Mouse (Mus musculus) forebrain, postnatal 0 days (tissue): Measurements from ENCODE around the gene Dnajc5. TPM values are rescaled to one million over a fixed set of nuclear protein-coding genes. Genes with fewer than 3 reads are reported as not detected.

Experiments
- ATAC-seq: fragments of 200-750 bp; cut with Nextera tagmentation; 2 replicates; pipeline ENCODE4 v1.8.0; 2017; ENCODE audit warnings: mild to moderate bottlenecking, moderate library complexity
- DNase-seq: peaks from one replicate; pipeline ENCODE4 v3.0.0-alpha.2; 2015
- H3K27ac ChIP-seq: fragments of 300-500 bp; sonication (generic); 2 replicates; pipeline ENCODE4 v1.5.1; 2014; ENCODE audit warnings: low read depth, mild to moderate bottlenecking, antibody characterized with exemption, low read length, moderate library complexity, mixed read lengths
- H3K27me3 ChIP-seq: fragments of 300-500 bp; sonication (generic); 2 replicates; pipeline ENCODE4 v1.6.1; 2014; ENCODE audit warnings: mild to moderate bottlenecking, low read length, mixed read lengths; ENCODE audit not compliant: insufficient read depth
- H3K36me3 ChIP-seq: fragments of 300-500 bp; sonication (generic); 2 replicates; pipeline ENCODE4 v1.6.1; 2014; ENCODE audit warnings: mild to moderate bottlenecking, moderate library complexity; ENCODE audit not compliant: insufficient read depth
- H3K4me1 ChIP-seq: fragments of 300-500 bp; sonication (generic); 2 replicates; pipeline ENCODE4 v1.6.1; 2014; ENCODE audit warnings: antibody characterized with exemption; ENCODE audit not compliant: insufficient read depth
- H3K4me2 ChIP-seq: fragments of 300-500 bp; sonication (generic); 2 replicates; pipeline ENCODE4 v1.6.1; 2014; ENCODE audit warnings: low read depth, mild to moderate bottlenecking, moderate library complexity
- H3K4me3 ChIP-seq: fragments of 300-500 bp; sonication (generic); 2 replicates; pipeline ENCODE4 v1.5.1; 2014; ENCODE audit warnings: low read depth, low read length, mixed read lengths
- H3K9ac ChIP-seq: fragments of 300-500 bp; sonication (generic); 2 replicates; pipeline ENCODE4 v1.6.1; 2014; ENCODE audit warnings: mild to moderate bottlenecking
- H3K9me3 ChIP-seq: fragments of 300-500 bp; sonication (generic); 2 replicates; pipeline ENCODE4 v1.6.1; 2016; ENCODE audit warnings: low read length
- CTCF ChIP-seq: sonication (generic); IDR thresholded peaks from 2 replicates; pipeline ENCODE4 v1.5.1; 2016; ENCODE audit warnings: antibody characterized with exemption, control low read depth, low read depth
- WGBS: fragments of 180-500 bp; shearing (Covaris S2); extraction: QIAGEN DNeasy Blood & Tissue Kit; methylation state at CpG from one replicate; pipeline ENCODE4 v1.1.7; 2014; 5-methylcytosine and 5-hydroxymethylcytosine counted together
- polyA plus RNA-seq: library from polyadenylated mRNA; unstranded; fragments of >200 nt; fragmentation: Nextera tagmentation; extraction: Ambion mirVana; gene quantifications from 2 replicates; pipeline ENCODE4 v1.2.1, GENCODE M21; 2015
- total RNA-seq: library from RNA; depleted of rRNA; stranded (reverse); fragments of >200 nt; gene quantifications from 2 replicates; pipeline ENCODE4 v1.2.3, GENCODE M21; 2014

Dnajc5 gene
- total and polyA plus RNA-seq, 2 experiments from 2014 or later, result 270 to 369 TPM

GRCm38 (mm10) chr2:181572921-181573920 is 52.9 kb downstream of the Dnajc5 start:
- WGBS, result 92% methylated on average over 15 of the region's 15 CpGs
- no peak for ATAC-seq

GRCm38 (mm10) chr2:181573961-181574360 is 53.7 kb downstream of the Dnajc5 start:
- Histone ChIP-seq H3K27ac (no peak overlapping the region), H3K9ac (no peak overlapping the region), H3K4me1 (no peaks in the 10 kb centered on the region), H3K27me3 (no peaks in the 10 kb centered on the region), H3K36me3 (0 out of 2 replicates have a peak, but pooled peaks cover 3% of the 10 kb centered on the region), H3K4me2 (no peak overlapping the region), H3K4me3 (no peak overlapping the region), H3K9me3 (no peaks in the 10 kb centered on the region)
- ATAC-seq (no peak), DNase-seq (no peak)
- 94% methylated on average over 9 of the region's 9 CpGs for WGBS
- TF ChIP-seq CTCF, result no peak

More at GRCm38 (mm10) chr2:181572921-181573920, 52.9 kb downstream of the Dnajc5 start:
- Histone ChIP-seq H3K4me3 (no peak overlapping the region), H3K4me2 (no peak overlapping the region), H3K4me1 (no peaks in the 10 kb centered on the region), H3K9me3 (no peaks in the 10 kb centered on the region), H3K9ac (no peak overlapping the region), H3K36me3 (0 out of 2 replicates have a peak, but pooled peaks cover 3% of the 10 kb centered on the region), H3K27ac (no peak overlapping the region), H3K27me3 (no peaks in the 10 kb centered on the region)
- no peak for DNase-seq
- no peak for TF ChIP-seq CTCF

- TF ChIP-seq CTCF, result no peak
- Histone ChIP-seq H3K4me2 (no peak overlapping the region), H3K27me3 (no peaks in the 10 kb centered on the region), H3K36me3 (0 out of 2 replicates have a peak, but pooled peaks cover 3% of the 10 kb centered on the region), H3K9me3 (no peaks in the 10 kb centered on the region), H3K4me3 (no peak overlapping the region), H3K9ac (no peak overlapping the region), H3K27ac (no peak overlapping the region), H3K4me1 (0 out of 2 replicates have a peak, but pooled peaks cover 1% of the 10 kb centered on the region)
- ATAC-seq (no peak), DNase-seq (no peak)
- 94% methylated on average over 7 of the region's 7 CpGs for WGBS
Measured at GRCm38 (mm10) chr2:181574921-181575545, 54.7 kb downstream of the Dnajc5 start.

GRCm38 (mm10) chr2:181576613-181577012 is 56.3 kb downstream of the Dnajc5 start:
- no peak overlapping the region for H3K4me3 ChIP-seq
- TF ChIP-seq CTCF, result no peak
- DNase-seq, result no peak
- no peak overlapping the region for H3K4me2 ChIP-seq
- 0 out of 2 replicates have a peak, but pooled peaks cover 3% of the 10 kb centered on the region for H3K36me3 ChIP-seq
- no peaks in the 10 kb centered on the region for H3K9me3 ChIP-seq
- H3K27me3 ChIP-seq, result no peaks in the 10 kb centered on the region
- H3K9ac ChIP-seq, result no peak overlapping the region
- H3K27ac ChIP-seq, result no peak overlapping the region
- no peak for ATAC-seq
- peaks cover 9% of the 10 kb centered on the region; the same call in 1 of the 2 replicates for H3K4me1 ChIP-seq
- WGBS, result 88% methylated on average over 2 of the region's 2 CpGs

DNA sequence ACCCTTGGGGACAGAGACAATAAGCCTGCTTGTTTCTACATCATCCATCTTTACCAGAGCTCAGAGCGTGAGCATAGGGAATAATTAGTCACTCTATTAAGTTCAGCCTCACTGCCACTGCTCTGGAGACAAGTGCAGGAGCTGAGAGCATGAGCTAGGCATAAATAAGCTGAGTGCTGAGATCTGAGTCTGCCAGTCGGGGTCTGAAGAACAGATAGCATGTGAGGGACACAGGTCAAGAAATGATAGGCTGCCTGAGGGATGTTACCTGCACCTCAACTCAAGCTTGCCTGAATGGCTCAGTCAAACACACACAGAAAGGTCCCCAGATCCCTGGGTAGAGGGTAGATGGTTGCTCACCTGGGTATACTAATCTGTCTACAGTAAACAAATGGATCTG is 56.8 kb downstream of the Dnajc5 start:
- H3K27me3 ChIP-seq, result no peaks in the 10 kb centered on the region
- DNase-seq, result no peak
- H3K9ac ChIP-seq, result no peak overlapping the region
- peaks cover 9% of the 10 kb centered on the region; the same call in 1 of the 2 replicates for H3K4me1 ChIP-seq
- H3K4me2 ChIP-seq, result no peak overlapping the region
- no peak for TF ChIP-seq CTCF
- no peak overlapping the region for H3K4me3 ChIP-seq
- H3K36me3 ChIP-seq, result 0 out of 2 replicates have a peak, but pooled peaks cover 3% of the 10 kb centered on the region
- WGBS, result 67% methylated on average over 2 of the region's 2 CpGs
- no peaks in the 10 kb centered on the region for H3K9me3 ChIP-seq
- ATAC-seq, result no peak
- H3K27ac ChIP-seq, result no peak overlapping the region

DNA sequence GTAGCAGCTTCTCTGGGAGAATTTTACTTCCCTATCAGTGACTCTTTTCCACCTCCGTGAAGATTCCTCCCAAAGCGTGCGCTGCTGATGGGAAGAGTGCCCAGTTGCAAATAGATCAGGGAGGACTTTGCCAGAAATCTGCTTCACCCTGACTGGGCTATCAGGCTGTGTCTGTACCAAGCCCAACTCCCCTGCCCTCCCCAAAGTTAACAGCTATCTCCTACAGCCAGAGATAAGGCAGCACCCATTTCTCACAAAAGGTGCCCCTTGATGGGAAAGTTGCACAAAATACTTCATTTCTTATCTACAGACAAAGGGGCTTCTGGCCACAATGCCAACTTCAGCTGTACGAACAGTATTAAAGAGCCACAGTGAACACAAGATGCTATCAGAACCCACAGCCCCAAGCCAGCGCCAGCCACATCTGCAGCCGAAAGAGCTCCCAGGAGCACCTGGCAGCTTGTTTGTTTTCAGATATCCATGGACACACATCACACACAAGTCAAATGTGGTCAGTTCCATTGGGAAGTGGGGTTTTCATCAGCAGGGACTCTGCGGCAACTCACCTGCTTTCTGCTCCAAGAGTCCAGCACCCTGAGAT is 57.8 kb downstream of the Dnajc5 start:
- H3K27me3 ChIP-seq, result no peaks in the 10 kb centered on the region
- WGBS, result 74% methylated on average over 7 of the region's 7 CpGs
- no peak overlapping the region for H3K27ac ChIP-seq
- ATAC-seq (no peak), DNase-seq (no peak)
- H3K36me3 ChIP-seq, result peaks cover 3% of the 10 kb centered on the region; the same call in 1 of the 2 replicates
- H3K9ac ChIP-seq, result no peak overlapping the region
- no peak overlapping the region for H3K4me2 ChIP-seq
- H3K4me3 ChIP-seq, result no peak overlapping the region
- no peak for TF ChIP-seq CTCF
- H3K9me3 ChIP-seq, result no peaks in the 10 kb centered on the region
- H3K4me1 ChIP-seq, result peaks cover 9% of the 10 kb centered on the region; the same call in 1 of the 2 replicates
